Mouse (Mus musculus): ENCODE results near the gene Lgals2. TPM values are rescaled to one million over a fixed set of nuclear protein-coding genes. Genes with fewer than 3 reads are reported as not detected.

Gene Lgals2
- polyA plus RNA-seq, 1 experiment from 2014 or later: 6.9 TPM

DNA sequence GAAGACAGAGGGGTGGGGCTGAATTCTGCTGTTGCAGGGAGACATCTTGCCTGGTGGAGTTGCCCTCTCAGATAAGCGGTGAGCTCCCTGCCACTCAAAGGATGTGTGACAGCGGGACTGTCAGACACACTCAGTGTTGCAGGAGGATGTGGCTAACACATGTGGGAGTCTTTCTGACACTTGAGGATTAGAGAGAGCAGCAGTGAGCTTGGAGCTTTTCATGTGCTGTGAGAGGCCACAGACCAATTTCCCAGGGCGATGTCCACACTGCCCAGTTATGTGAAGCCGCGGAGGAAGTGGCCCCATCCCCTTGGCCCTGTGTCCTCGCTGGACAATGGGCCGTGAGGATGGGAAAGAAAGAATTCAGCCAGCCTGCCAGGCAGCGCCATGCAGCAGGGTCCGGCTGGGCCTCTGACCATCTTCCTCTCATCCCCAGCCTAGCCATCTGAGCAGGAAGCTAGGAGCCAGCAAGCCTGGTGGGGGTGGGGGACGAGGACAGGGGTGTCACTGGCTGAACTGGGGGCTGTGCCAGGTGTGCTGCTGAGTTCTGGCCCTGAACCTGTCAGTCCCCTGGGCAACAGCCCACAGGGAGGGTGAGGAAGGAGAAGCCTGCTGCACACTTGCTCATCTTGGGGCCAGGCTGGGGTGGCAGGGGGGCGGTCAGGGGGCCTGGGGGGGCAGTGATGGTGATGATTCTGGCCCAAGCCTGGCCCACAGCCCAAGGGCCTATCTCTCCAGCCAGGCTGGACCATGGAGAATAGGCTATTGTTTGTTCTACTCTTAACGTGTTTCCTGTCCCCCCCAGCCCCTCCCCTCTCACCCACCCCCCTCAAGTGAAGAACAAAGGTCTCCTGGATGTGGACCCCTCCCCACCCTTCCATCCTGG is 19.9 kb downstream of the Lgals2 start:
- no peaks in the 10 kb centered on the region for H3K36me3 ChIP-seq (ENCODE audit: control insufficient read depth, insufficient read depth, low read length)
- ATAC-seq (replicated peaks; ENCODE audit: low FRiP score) (peak; percentile 72), DNase-seq (ENCODE audit: low spot score) (no peak)
- H3K4me3 ChIP-seq (ENCODE audit: low read depth, low read length): no peak overlapping the region
- peaks cover 54% of the 10 kb centered on the region for H3K4me1 ChIP-seq (replicated peaks; ENCODE audit: control insufficient read depth, insufficient read depth, low read length)
- H3K27me3 ChIP-seq (replicated peaks; ENCODE audit: control insufficient read depth, insufficient read depth, low read length): no peaks in the 10 kb centered on the region
- H3K4me2 ChIP-seq: no peak overlapping the region; the same call in 1 of the 2 replicates
- no peaks in the 10 kb centered on the region for H3K9me3 ChIP-seq (ENCODE audit: control insufficient read depth, low read length)
- H3K9ac ChIP-seq (ENCODE audit: low read depth, low read length): no peak overlapping the region
- WGBS: 6% methylated on average over 12 of the region's 12 CpGs
- peak overlapping the region; percentile 85 for H3K27ac ChIP-seq (ENCODE audit: low read depth, low read length)

DNA sequence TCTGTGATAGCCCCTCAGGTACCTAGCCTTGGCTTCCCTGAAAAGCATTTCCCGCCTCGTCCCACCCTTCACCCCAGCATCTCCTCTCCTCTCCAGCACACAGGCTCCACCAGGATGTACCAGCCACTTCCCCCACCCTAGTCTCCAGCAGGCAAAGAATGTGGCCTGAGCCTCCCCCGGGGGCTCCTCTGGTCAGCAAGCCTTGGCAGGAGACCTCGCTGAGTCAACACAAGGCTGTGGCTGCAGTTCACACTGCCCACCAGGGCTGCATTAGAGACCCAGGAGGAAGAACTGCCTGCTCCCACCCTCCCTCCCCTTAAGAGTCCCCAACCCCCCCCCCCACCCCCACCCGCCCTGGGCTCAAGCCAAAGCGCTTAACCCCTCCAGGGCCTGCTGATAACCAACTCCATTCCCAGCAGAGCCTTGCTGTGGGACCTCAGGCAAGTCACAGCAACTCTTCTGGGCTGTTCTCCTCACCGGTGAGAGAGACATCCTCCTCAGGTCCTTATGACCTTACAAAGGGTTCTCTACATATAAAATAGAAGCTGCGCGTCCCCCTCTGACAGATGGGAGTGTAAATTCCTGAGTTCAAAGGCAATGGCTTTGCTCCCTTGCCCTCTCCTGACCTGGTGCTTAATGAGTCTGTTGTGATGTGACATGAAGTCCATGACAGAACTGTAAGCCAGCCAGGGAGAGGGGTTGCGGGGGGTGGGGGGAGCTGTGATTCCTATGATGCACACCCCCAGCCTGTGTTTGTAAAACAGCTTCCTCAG is 20.9 kb downstream of the Lgals2 start:
- Histone ChIP-seq H3K4me2 (peak overlapping the region; percentile 25), H3K27ac (ENCODE audit: low read depth, low read length) (peak overlapping the region; percentile 85), H3K36me3 (ENCODE audit: control insufficient read depth, insufficient read depth, low read length) (no peaks in the 10 kb centered on the region), H3K4me1 (replicated peaks; ENCODE audit: control insufficient read depth, insufficient read depth, low read length) (peaks cover 48% of the 10 kb centered on the region), H3K27me3 (replicated peaks; ENCODE audit: control insufficient read depth, insufficient read depth, low read length) (no peaks in the 10 kb centered on the region), H3K4me3 (ENCODE audit: low read depth, low read length) (no peak overlapping the region), H3K9me3 (ENCODE audit: control insufficient read depth, low read length) (no peaks in the 10 kb centered on the region), H3K9ac (ENCODE audit: low read depth, low read length) (peak overlapping the region; percentile 34; the same call in 1 of the 2 replicates)
- WGBS: 35% methylated on average over 10 of the region's 10 CpGs
- ATAC-seq (replicated peaks; ENCODE audit: low FRiP score) (0 out of 2 replicates have a peak, but pooled peaks have one; percentile 10), DNase-seq (ENCODE audit: low spot score) (no peak)

DNA sequence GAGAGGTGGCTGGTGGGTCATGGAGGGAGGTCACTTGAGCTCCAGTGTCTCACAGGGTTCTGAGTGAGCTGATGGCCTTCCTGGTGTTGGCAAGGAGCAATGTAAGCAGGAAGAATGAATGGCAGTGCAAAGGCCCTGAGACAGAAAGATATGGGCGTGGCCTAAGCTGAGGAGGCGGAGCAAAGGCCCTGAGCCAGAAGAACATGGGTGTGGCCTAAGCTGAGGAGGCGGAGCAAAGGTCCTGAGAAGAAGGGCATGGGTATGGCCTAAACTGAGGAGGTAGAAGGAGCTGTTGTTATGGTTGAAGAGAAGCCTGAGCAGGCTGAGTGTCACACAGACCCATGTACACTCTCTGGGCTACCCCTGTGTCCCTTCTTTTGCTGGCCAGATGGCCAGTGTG is 21.7 kb downstream of the Lgals2 start:
- ATAC-seq (replicated peaks; ENCODE audit: low FRiP score) (no peak), DNase-seq (ENCODE audit: low spot score) (no peak)
- no peak overlapping the region for H3K4me3 ChIP-seq (ENCODE audit: low read depth, low read length)
- no peaks in the 10 kb centered on the region for H3K36me3 ChIP-seq (ENCODE audit: control insufficient read depth, insufficient read depth, low read length)
- H3K9ac ChIP-seq (ENCODE audit: low read depth, low read length): no peak overlapping the region
- H3K4me1 ChIP-seq (replicated peaks; ENCODE audit: control insufficient read depth, insufficient read depth, low read length): peaks cover 46% of the 10 kb centered on the region
- peak overlapping the region; percentile 85 for H3K27ac ChIP-seq (ENCODE audit: low read depth, low read length)
- H3K9me3 ChIP-seq (ENCODE audit: control insufficient read depth, low read length): no peaks in the 10 kb centered on the region
- H3K27me3 ChIP-seq (replicated peaks; ENCODE audit: control insufficient read depth, insufficient read depth, low read length): no peaks in the 10 kb centered on the region
- WGBS: 79% methylated on average over 3 of the region's 3 CpGs
- H3K4me2 ChIP-seq: no peak overlapping the region

DNA sequence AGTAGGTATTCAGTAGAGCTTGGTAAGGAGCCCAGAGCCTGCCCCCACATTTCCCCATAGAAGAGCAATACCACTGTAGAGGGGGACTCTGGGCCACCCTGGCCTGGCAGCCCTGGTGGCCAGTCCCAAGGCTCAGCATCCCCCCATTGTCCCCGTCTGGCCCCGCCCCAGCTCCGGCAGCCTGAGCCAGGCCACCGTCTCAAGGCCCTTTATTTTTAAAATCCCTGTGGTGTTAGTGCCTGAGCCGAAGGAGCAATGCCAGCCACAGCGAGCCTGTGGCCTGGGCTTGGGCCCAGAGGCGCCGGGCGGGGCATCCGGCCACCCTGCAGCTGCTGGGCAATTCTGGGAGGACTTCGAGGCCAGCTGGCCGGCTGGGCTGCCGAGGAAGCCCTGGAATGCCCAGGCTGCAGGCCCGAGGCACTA is 22.6 kb downstream of the Lgals2 start:
- no peaks in the 10 kb centered on the region for H3K27me3 ChIP-seq (replicated peaks; ENCODE audit: control insufficient read depth, insufficient read depth, low read length)
- DNase-seq (ENCODE audit: low spot score) (no peak), ATAC-seq (replicated peaks; ENCODE audit: low FRiP score) (peak; percentile 4; the same call in 1 of the 2 replicates)
- peak overlapping the region; percentile 34; the same call in 1 of the 2 replicates for H3K9ac ChIP-seq (ENCODE audit: low read depth, low read length)
- no peak overlapping the region for H3K4me3 ChIP-seq (ENCODE audit: low read depth, low read length)
- H3K4me2 ChIP-seq: peak overlapping the region; percentile 43; the same call in 1 of the 2 replicates
- no peaks in the 10 kb centered on the region for H3K36me3 ChIP-seq (ENCODE audit: control insufficient read depth, insufficient read depth, low read length)
- 37% methylated on average over 14 of the region's 14 CpGs for WGBS
- no peaks in the 10 kb centered on the region for H3K9me3 ChIP-seq (ENCODE audit: control insufficient read depth, low read length)
- peak overlapping the region; percentile 85 for H3K27ac ChIP-seq (ENCODE audit: low read depth, low read length)
- peaks cover 46% of the 10 kb centered on the region for H3K4me1 ChIP-seq (replicated peaks; ENCODE audit: control insufficient read depth, insufficient read depth, low read length)

DNA sequence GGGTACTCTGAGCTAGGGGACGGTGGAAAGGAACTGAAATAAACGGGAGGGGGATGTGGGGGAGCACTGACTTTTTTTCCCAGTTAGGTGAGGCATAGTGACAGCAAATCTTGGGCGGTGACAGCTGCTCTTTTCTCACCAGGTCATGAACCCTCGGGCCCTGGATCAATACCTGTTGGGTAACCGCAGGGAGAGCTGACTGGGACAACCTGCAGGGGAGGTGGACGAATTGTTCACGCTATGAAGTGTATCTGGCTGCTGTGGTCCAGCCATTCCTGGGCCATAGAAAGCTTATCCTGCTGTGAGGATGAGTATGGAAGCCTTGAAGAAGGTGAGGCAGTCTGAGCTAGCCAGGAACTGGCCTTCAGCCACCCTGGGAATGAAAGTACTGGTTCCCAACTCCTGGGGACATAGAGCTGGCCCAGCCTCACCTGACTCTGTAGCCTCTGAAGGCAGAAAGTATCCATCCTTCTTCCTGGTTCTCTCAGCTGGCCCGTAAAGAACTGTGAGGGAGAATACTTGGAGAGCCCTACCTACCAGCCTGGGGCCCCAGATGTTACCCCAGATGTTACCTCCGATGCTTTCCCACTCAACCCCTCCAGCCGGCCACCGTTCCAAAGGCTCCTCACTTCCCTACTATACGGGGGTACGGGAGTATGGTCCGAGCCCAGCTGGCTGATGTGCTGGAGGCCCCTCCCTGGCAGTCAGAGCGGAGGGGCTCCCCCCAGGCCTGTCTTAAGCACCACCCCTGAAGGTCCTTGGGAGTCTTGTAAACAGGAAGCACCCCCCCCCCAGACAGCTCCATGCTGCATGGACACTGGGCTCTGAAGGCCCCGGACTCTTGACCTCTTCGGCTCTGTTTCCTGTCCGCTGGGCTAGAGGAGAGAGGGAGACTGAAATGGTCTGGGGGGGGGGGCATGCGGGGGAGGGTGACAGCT is 23.3 kb downstream of the Lgals2 start:
- peak overlapping the region; percentile 30; the same call in 1 of the 2 replicates for H3K9ac ChIP-seq (ENCODE audit: low read depth, low read length)

DNA sequence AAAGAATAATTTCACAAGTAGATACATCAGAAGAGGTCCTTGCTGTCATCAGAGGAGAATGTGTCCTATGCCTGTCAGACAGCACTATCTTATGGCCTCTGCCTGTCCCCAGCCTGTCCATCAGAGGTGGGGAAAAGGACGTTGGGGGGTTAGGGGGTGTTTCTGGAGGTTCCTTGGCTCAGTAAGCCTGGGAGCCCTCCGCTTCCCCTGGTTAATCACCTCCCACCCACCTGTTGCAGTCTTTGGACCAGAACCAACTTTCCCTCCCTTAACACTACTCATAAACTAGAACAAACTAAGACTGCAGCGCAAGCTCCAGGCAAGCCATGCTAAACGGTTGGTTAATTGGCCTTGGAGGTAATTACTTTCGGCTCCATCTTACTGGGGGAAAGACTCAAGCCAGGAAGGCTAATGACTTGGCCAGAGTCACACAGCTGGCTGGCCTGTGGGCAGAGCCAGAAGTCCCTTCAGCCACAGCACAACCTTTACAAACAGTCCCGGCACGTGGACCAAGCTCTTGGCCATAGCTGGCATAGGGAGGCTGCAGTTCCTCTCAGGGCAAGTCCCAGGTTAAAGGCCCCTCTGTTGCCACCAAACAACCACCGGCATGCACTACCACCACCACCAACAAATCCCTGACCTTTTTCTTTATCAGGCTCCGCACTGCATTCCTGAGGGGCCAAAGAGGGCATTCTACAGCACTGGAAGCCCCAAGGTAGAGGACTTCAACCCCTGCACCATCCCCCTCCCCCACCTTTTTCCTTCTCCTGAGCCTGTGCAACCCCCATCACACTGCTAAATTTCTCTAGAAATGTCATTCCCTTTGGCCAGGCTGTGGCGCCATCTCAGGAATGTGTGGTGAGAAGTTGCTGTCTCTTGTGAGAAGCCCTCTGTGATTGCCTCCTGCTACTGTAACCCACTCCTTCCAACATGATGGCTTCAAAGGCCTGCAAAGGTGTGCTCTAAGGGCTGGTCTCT is 24.3 kb downstream of the Lgals2 start:
- no peak overlapping the region for H3K4me3 ChIP-seq (ENCODE audit: low read depth, low read length)
- no peaks in the 10 kb centered on the region for H3K36me3 ChIP-seq (ENCODE audit: control insufficient read depth, insufficient read depth, low read length)
- no peaks in the 10 kb centered on the region for H3K27me3 ChIP-seq (replicated peaks; ENCODE audit: control insufficient read depth, insufficient read depth, low read length)
- no peak overlapping the region for H3K9ac ChIP-seq (ENCODE audit: low read depth, low read length)
- peaks cover 42% of the 10 kb centered on the region for H3K4me1 ChIP-seq (replicated peaks; ENCODE audit: control insufficient read depth, insufficient read depth, low read length)
- H3K27ac ChIP-seq (ENCODE audit: low read depth, low read length): peak overlapping the region; percentile 85; the same call in 1 of the 2 replicates
- H3K9me3 ChIP-seq (ENCODE audit: control insufficient read depth, low read length): no peaks in the 10 kb centered on the region
- 63% methylated on average over 10 of the region's 10 CpGs for WGBS
- ATAC-seq (replicated peaks; ENCODE audit: low FRiP score) (no peak), DNase-seq (ENCODE audit: low spot score) (no peak)
- no peak overlapping the region for H3K4me2 ChIP-seq

More for the DNA sequence above, 23.3 kb downstream of the Lgals2 start:
- H3K27me3 ChIP-seq (replicated peaks; ENCODE audit: control insufficient read depth, insufficient read depth, low read length): no peaks in the 10 kb centered on the region
- H3K4me2 ChIP-seq: peak overlapping the region; percentile 43
- DNase-seq (ENCODE audit: low spot score): no peak
- H3K4me1 ChIP-seq (replicated peaks; ENCODE audit: control insufficient read depth, insufficient read depth, low read length): peaks cover 46% of the 10 kb centered on the region
- peak; percentile 55 for ATAC-seq (replicated peaks; ENCODE audit: low FRiP score)
- H3K9me3 ChIP-seq (ENCODE audit: control insufficient read depth, low read length): no peaks in the 10 kb centered on the region
- H3K4me3 ChIP-seq (ENCODE audit: low read depth, low read length): no peak overlapping the region
- 41% methylated on average over 19 of the region's 19 CpGs for WGBS
- no peaks in the 10 kb centered on the region for H3K36me3 ChIP-seq (ENCODE audit: control insufficient read depth, insufficient read depth, low read length)
- peak overlapping the region; percentile 85 for H3K27ac ChIP-seq (ENCODE audit: low read depth, low read length)

DNA sequence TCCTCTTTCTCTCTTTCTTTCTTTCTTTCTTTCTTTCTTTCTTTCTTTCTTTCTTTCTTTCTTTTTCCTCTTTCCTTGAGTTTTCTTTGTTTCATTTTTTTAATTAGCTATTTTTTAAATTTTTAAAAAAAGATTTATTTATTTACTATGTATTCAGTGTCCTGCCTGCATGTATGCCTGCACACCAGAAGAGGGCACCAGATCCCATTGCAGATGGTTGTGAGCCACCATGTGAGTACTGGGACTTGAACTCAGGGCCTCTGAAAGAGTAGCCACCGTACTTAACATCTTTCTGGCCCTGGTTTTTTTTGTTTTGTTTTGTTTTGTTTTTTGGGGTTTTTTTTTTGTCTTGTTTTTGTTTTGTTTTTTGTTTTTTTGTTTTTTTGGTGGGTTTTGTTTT is 25.7 kb downstream of the Lgals2 start:
- 84% methylated on average over 1 of the region's 1 CpGs for WGBS
- H3K4me1 ChIP-seq (replicated peaks; ENCODE audit: control insufficient read depth, insufficient read depth, low read length): peaks cover 28% of the 10 kb centered on the region
- no peak overlapping the region for H3K4me3 ChIP-seq (ENCODE audit: low read depth, low read length)

More for the DNA sequence above, 25.7 kb downstream of the Lgals2 start:
- no peak overlapping the region for H3K4me2 ChIP-seq
- no peaks in the 10 kb centered on the region for H3K27me3 ChIP-seq (replicated peaks; ENCODE audit: control insufficient read depth, insufficient read depth, low read length)
- no peak overlapping the region for H3K27ac ChIP-seq (ENCODE audit: low read depth, low read length)
- no peaks in the 10 kb centered on the region for H3K9me3 ChIP-seq (ENCODE audit: control insufficient read depth, low read length)
- no peak overlapping the region for H3K9ac ChIP-seq (ENCODE audit: low read depth, low read length)
- DNase-seq (ENCODE audit: low spot score) (no peak), ATAC-seq (replicated peaks; ENCODE audit: low FRiP score) (no peak)
- H3K36me3 ChIP-seq (ENCODE audit: control insufficient read depth, insufficient read depth, low read length): no peaks in the 10 kb centered on the region
